Mouse (Mus musculus) olfactory bulb, adult 2 months (tissue): Measurements from ENCODE around the gene Cwc22.

Experiments used
- CTCF ChIP-seq: fragments of 200-500 bp; IDR thresholded peaks from 2 replicates; pipeline ENCODE4 v1.5.1; 2012; ENCODE audit warnings: low read depth, mild to moderate bottlenecking, low read length, moderate library complexity; ENCODE audit not compliant: insufficient read depth
- POLR2A ChIP-seq: fragments of 200-500 bp; IDR thresholded peaks from 2 replicates; pipeline ENCODE4 v1.6.1; 2012; ENCODE audit warnings: mild to moderate bottlenecking, low read depth, low read length, moderate library complexity; ENCODE audit not compliant: insufficient read depth

- no peak for TF ChIP-seq CTCF
- TF ChIP-seq POLR2A: no peak
Observed at GRCm38 (mm10) chr2:77903098-77903497, 43.1 kb downstream of the Cwc22 start.
